Mouse (Mus musculus): ENCODE data around the gene Higd1a. TPM values are rescaled to one million over a fixed set of nuclear protein-coding genes. Genes with fewer than 3 reads are reported as not detected.

Higd1a gene
- total RNA-seq (2021), result 100 to 1,000 TPM; 153 to 165 TPM

GRCm38 (mm10) chr9:121858153-121858488 lies at the start of gene Higd1a:
Gene Higd1a (minus strand): TSS chr9:121858362.
- no peak for DNase-seq

DNA sequence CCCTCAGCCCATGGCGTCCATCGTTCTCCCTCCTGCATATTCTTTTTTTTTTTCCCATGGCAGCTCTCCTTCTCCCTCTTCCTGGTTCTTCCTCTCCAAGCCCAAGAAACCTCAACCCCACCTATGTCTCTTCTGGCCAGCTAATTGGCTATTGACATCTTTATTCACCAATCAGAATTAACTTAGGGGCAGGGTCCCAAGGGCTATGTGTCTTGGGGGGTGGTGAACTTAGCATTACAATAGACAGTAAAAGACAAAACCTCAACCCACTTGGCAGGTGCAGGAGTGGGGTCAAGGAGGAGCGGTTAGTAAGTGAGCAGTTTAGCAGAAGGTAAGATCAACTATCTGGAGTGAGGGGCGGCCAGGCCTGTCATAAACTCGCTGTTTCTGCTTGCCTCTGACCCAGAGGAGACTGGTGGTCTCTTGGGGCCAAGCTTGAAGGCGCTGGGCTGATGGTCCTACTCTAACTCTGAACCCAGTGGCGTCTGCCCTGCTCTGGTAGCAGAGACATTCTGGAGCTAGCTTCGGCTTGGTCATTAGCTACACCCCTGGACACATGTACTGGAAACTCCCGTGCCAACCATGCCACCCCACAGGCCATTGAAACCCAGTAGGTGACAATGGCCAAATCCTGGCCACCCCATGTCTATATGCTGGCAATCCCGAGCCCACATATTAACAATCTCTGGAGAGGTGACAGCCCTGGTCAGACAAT lies 49.4 kb upstream of the Higd1a start:
- no peak for DNase-seq

DNA sequence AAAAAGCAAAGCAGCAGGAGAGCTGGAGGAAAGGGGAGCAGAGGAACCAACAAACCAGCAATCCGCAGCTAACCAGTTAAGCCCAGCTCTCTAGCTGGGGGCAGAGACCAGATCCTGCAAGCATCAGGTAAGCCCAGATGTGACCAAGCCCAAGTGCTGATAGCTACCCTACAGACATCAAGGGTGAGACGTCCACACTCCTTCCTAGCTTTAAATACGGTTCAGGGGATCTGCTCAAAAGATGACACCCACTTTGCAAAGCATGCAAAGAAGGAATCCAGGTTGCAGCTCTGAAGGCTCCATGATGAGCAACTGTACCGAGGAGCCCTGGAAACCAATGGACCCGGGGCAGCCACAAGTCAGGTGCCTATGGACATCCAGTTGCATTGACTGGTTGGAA lies 48.3 kb upstream of the Higd1a start:
- DNase-seq, result no peak

DNA sequence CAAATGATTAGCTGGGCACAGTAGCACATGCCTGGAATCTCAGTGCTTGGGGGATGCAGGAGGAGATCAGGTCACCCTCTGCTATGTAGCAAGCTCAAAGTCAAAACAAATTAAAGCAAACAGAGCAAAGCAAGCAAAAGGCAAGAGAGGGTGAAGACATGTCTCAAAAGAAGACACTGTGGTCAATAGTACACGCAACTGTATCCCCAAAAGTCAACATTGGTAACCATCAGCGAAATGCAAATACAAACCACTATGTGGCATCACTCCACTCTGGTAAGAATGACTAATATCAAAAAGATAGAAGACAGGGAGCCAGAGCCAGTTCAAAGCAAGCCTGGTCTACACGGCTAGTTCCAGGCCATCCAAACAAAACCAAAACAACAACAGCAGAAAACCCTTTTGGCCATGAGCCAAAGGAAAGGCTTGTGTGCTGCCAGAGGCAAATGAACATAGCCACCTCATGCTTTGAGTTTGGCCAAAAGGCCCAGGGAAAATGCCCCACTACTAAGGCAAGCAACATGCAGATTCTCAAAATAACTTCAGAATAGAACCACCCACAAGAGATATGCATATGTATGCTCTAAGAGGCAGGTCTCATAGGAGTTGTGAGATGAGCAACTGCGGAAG lies 47.5 kb upstream of the Higd1a start:
- no peak for DNase-seq

DNA sequence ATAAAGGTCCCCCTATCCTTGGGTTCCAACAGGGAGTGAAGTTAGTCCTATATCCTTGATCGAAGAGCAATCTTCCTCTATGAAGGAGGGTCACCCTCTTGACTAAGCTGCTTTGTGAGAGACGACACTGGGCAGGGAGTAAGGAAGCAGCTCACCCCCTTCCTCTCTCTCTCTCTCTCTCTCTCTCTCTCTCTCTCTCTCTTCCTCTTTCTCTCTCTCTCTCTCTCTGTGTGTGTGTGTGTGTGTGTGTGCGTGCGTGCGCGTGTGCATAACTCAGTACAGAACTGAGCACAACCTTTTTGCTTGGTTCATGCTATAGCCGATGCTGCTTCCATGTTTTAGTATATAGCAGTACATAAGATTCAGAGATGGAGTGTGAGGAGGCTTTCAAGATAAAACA lies 46.8 kb upstream of the Higd1a start:
- DNase-seq, result no peak

DNA sequence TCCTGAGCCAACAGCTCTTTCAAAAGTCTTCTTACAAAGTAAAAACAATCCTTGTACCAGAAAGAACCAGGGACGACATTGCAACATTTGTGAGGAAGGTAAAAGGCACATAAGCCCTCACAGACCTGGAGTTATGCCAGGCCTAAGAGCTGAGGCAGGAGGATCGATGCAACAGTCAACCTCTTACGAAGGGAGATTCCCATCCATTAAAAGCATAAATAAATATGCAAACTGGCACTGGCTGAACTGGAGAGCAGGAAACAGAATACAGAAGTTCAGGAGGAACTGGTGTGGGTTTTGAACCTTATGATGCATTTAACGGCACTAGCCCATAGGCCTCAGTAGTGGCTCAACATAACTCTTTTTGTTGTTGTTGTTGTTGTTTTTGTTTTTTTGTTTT lies 46.2 kb upstream of the Higd1a start:
- DNase-seq, result no peak

GRCm38 (mm10) chr9:121903476-121904305 lies 45.5 kb upstream of the Higd1a start:
- DNase-seq, result peak; percentile 36

GRCm38 (mm10) chr9:121901710-121902700 lies 43.8 kb upstream of the Higd1a start:
- DNase-seq, result peak; percentile 4

DNA sequence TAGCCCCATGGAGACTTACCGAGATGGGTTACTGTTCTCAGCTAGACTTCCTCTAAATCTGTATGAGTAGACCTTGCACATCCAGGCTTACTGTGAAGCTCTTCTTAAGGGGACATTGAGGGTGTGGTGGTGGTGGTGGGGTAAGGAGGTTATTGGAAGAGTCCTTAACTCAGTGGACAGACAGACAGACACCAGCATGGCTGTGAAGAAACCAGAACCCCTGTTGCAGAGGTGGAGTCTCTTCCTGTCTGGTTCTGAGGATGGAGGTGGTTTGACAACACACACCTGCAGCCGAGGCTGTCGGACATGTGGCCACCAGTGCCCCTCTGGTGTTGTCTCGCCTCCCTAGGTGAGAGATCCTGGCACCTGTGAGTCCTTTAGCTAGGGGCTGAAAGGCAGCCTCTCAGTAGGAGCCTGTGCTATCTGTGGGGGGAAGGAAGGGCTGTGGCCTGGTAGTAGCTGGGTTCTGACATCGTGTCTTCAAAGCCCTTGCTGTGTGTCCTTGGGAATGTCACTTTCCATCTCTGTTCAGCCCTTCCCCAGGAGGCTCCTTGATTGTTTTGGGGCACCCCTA lies 42.2 kb upstream of the Higd1a start:
- DNase-seq, result peak; percentile 3

GRCm38 (mm10) chr9:121899306-121899705 lies 41.1 kb upstream of the Higd1a start:
- DNase-seq, result no peak

DNA sequence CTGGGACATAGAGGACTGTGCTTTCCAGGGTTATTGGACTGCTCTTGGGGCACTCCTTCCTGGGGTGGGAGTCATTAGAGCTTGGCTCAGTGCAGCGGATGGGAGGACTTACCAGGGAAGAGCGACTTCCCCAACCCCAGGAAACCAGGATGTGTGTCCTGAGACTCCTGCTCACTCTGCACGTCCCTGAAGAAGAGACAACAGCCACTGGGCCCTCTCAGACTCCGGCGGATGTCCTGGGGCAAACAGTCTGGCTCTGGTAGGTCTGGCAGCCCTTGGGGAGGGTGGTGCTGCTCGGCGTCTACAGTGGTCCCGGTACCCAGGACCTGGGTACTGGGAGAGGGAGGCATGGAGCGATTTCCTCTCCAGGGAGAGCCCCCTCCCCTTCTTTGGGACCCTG lies 40.1 kb upstream of the Higd1a start, which contains the start of gene Ackr2:
Ackr2 (plus strand) TSS at position 111 of the 400 bp plus-strand sequence.
- peak; percentile 17 for DNase-seq

- peak; percentile 3 for DNase-seq
These were observed 38.7 kb upstream of the Higd1a start for GRCm38 (mm10) chr9:121896820-121897219.

DNA sequence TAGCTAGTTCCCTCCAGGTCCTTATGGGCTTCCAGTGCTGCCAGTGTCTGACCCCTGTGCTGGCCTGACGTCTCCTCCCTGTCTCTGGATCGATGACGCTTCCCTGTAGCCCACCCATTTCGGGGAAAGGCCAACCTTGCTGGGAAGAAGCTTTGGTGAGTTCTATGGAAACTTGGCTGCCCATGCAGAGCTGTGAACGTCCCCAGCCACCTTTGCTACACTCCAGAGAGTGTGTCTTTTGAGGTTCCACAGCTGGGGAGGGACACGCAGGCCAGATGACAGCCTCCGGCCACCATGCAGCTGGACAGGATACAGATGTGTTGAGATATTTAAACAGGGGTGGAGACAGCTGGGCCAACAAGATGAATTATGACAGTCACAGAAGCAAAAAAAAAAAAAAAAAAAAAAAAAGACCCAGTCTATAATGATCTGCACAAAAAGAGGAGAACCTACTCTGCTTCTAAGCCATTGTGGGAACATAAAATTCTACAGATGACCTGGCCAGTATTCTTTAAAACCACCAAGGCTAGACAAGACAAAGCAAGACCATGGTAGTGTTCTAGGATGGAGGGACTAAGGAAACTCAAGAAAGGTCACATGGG lies 37.3 kb upstream of the Higd1a start:
- peak; percentile 46 for DNase-seq

- no peak for DNase-seq
These were observed 36.3 kb upstream of the Higd1a start for GRCm38 (mm10) chr9:121894447-121894846.

DNA sequence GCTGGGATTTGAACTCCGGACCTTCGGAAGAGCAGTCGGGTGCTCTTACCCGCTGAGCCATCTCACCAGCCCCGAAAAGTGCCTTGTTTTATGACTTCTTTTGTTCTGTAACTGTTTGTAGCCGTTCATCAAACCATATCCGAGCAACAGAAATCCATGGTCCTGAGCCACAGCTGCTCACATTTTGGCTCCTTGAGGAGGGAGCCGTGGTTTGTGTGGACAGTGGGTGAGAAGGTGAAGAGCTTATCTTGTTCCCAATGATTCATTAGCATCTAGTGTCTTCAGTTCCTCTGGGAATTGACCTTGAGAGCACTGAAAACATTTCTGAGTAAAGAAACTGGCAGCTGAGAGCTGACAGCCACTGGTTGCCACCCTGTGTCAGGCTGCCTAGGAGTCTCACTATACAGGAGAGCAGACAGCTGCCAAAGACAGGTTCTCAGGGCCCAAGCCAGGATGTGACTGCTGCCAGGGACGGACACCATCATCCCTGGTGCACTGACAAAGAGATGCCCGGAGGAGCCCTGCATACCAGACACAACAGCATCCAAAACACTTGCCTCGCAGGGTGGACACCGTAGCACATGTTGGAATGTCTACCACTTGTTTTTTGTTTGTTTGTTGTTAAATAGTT lies 34.0 kb upstream of the Higd1a start:
- no peak for DNase-seq

- peak; percentile 6 for DNase-seq
These were observed 33.1 kb upstream of the Higd1a start for GRCm38 (mm10) chr9:121891301-121891700.

GRCm38 (mm10) chr9:121890441-121890941 lies 32.3 kb upstream of the Higd1a start:
- peak; percentile 72 for DNase-seq

DNA sequence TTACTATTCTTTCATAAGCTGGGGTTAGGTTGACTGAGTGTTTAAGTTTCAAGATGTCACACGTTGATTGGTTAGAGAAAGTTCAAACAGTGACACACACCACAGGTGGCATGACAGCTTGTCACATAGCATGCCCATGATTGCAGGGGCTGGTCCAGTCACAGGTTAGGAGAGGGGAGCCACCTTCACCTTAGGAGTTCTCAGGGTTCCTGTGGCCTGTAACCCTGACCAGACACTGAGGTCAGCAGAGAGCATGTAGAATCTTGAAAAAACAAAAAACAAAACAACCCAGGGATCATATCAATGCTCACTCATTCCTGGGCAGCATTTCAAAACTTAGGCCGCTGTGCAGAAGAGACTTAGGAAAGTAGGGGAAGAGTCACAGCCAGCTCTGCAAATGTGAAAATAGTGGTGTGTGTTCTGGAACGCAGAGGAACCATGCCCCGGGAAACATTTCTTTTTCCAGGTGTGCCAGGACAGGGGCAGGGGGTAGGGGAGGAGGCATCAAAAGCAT lies 31.8 kb upstream of the Higd1a start:
- DNase-seq, result peak; percentile 36

- DNase-seq, result no peak
These were observed 23.9 kb upstream of the Higd1a start for GRCm38 (mm10) chr9:121882015-121882457.

- DNase-seq, result no peak
These were observed 23.1 kb upstream of the Higd1a start for GRCm38 (mm10) chr9:121881301-121881700.
